Mouse (Mus musculus) retina, postnatal 7 days (tissue): Measurements from ENCODE around the gene Fam187b.

ENCODE experiments used
- DNase-seq: peaks from one replicate; pipeline ENCODE4 v3.0.0-alpha.2; 2012; ENCODE audit warnings: low read depth, low spot score

Gene Fam187b

GRCm38 (mm10) chr7:30958109-30958865 lies 15.3 kb upstream of the Fam187b start:
- DNase-seq = no peak

GRCm38 (mm10) chr7:30958866-30959487 lies 14.6 kb upstream of the Fam187b start:
- DNase-seq = no peak

- no peak for DNase-seq
Measured at GRCm38 (mm10) chr7:30959786-30960349, 13.7 kb upstream of the Fam187b start.

- no peak for DNase-seq
Measured at GRCm38 (mm10) chr7:30962862-30963261, 10.7 kb upstream of the Fam187b start.

GRCm38 (mm10) chr7:30964366-30964765 lies 9.2 kb upstream of the Fam187b start:
- no peak for DNase-seq

- no peak for DNase-seq
Measured at GRCm38 (mm10) chr7:30965677-30966076, 7.9 kb upstream of the Fam187b start.

- no peak for DNase-seq
Measured at GRCm38 (mm10) chr7:30966657-30967056, 6.9 kb upstream of the Fam187b start.

- no peak for DNase-seq
Measured at GRCm38 (mm10) chr7:30968611-30969010, 5.0 kb upstream of the Fam187b start.

- DNase-seq = no peak
Measured at GRCm38 (mm10) chr7:30969174-30969573, 4.4 kb upstream of the Fam187b start.

GRCm38 (mm10) chr7:30971901-30972300 lies 1.7 kb upstream of the Fam187b start:
- DNase-seq = no peak

- DNase-seq = no peak
Measured at GRCm38 (mm10) chr7:30972426-30973250, 952 bp upstream of the Fam187b start.

- no peak for DNase-seq
Measured at GRCm38 (mm10) chr7:30973251-30973500, 414 bp upstream of the Fam187b start, which contains the start of gene Lsr. Gene Lsr (minus strand): TSS chr7:30973464.

GRCm38 (mm10) chr7:30981703-30982102 lies 8.1 kb downstream of the Fam187b start:
- no peak for DNase-seq

GRCm38 (mm10) chr7:30985357-30985756 lies 11.8 kb downstream of the Fam187b start:
- DNase-seq = no peak

- no peak for DNase-seq
Measured at GRCm38 (mm10) chr7:30988519-30989162, 15.1 kb downstream of the Fam187b start.

GRCm38 (mm10) chr7:30992148-30992547 lies 18.6 kb downstream of the Fam187b start:
- DNase-seq = no peak

- DNase-seq = no peak
Measured at GRCm38 (mm10) chr7:30993986-30994385, 20.4 kb downstream of the Fam187b start.

- no peak for DNase-seq
Measured at GRCm38 (mm10) chr7:30996491-30996890, 22.9 kb downstream of the Fam187b start.

- peak; percentile 37 for DNase-seq
Measured at GRCm38 (mm10) chr7:31000505-31001020, 27.0 kb downstream of the Fam187b start.

- DNase-seq = no peak
Measured at GRCm38 (mm10) chr7:31002650-31003049, 29.1 kb downstream of the Fam187b start.

GRCm38 (mm10) chr7:31007775-31008174 lies 34.2 kb downstream of the Fam187b start:
- DNase-seq = no peak
